Mouse (Mus musculus) gastrocnemius, postnatal 36 days (tissue): ENCODE measurements around the gene Cc2d1b. TPM values are rescaled to one million over a fixed set of nuclear protein-coding genes. Genes with fewer than 3 reads are reported as not detected.

Experiments used
- DNase-seq, 2 experiments: peaks; one replicate each; pipeline ENCODE4 v3.0.0; 2022
- intact Hi-C: fragments of 180-260 bp; cut with DNase I; formaldehyde crosslinking; loops from one replicate; pipeline ENCODE4 v1.15.1; 2025
- long read RNA-seq, 2 experiments: library from polyadenylated mRNA; stranded (forward); transcript quantifications; one replicate each; pipeline ENCODE4 v2.0.0; 2021
- total RNA-seq, 2 experiments: library from RNA; stranded (reverse); gene quantifications; 2 replicates each; pipeline ENCODE4 v1.2.3; 2021

The Cc2d1b gene
- total RNA-seq: 10 to 100 TPM; 17.6 to 18.2 TPM
- long read RNA-seq, experiment 1, transcript Cc2d1b-201 (25 exons, 3,303 nt): major isoform, 9 of 12 reads
- long read RNA-seq, experiment 1, partial matches to known transcripts: 2 of 12 reads
- long read RNA-seq, experiment 1, other reads (novel, unspliced or antisense): 1 of 12 reads
- long read RNA-seq, experiment 2, transcript Cc2d1b-201 (25 exons, 3,303 nt): major isoform, 6 of 13 reads
- long read RNA-seq, experiment 2, partial matches to known transcripts: 6 of 13 reads
- long read RNA-seq, experiment 2, other reads (novel, unspliced or antisense): 1 of 13 reads

DNA sequence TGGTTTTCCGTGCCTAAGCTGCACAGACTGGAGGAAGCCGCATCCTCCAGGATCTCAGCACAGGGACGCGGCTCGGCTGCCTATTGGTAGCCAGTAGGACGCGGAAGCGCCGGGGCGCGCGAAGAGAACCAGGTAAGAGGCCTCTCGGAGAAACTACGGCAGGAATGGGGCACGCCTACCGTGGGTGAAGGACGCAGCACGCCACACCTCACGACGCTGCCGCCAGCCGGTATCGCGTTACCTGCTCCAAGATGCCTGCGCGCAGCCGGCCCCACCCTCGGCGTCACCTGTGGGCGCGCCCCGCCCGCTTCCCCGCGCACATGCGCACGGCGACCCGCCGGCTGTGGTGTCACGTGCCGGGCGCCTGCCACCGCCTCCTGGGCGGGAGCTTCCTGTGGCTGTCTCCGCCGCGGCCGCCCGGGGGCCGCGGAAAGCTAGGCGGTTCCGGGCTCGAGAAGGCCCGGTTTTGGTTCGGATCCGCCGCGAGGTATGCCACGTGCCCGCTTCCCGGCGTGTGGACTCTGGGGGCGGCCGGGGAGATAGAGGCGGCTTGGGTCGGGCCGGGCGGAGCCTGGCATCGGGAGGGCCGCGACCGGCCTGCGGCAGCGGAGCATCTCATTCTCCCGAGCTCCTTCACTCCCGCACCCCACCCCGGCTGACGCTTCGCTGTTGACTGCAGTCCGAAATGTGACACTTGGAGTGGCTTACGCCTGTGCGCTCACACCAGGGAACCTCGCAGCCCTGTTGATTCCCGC, at the start of gene Cc2d1b:
Gene Cc2d1b (plus strand): TSS at position 354 of the 755 bp plus-strand sequence.
- peak; percentile 80 to 84 for DNase-seq
- intact Hi-C loops: no loop called here

DNA sequence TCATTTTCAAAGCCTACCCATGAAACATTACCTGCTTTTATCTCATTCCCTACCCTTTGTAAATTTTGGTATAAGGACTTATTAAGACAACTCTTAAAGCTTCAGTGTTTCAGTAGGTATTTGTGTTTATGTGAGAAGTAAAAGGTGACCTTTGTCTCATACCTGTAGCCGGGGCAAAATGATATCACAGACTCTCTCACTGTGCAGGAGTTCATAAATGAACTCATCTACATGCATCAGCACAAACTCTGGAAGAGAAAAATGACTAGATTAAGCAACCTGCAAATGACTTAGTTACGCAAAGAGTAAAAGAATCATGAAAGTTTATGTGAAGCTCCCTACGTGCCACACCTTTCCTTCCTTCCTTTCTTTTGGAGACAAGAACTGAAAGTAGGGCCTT, 47.1 kb upstream of the Cc2d1b start:
- DNase-seq: no peak
- intact Hi-C loops: no loop called here

DNA sequence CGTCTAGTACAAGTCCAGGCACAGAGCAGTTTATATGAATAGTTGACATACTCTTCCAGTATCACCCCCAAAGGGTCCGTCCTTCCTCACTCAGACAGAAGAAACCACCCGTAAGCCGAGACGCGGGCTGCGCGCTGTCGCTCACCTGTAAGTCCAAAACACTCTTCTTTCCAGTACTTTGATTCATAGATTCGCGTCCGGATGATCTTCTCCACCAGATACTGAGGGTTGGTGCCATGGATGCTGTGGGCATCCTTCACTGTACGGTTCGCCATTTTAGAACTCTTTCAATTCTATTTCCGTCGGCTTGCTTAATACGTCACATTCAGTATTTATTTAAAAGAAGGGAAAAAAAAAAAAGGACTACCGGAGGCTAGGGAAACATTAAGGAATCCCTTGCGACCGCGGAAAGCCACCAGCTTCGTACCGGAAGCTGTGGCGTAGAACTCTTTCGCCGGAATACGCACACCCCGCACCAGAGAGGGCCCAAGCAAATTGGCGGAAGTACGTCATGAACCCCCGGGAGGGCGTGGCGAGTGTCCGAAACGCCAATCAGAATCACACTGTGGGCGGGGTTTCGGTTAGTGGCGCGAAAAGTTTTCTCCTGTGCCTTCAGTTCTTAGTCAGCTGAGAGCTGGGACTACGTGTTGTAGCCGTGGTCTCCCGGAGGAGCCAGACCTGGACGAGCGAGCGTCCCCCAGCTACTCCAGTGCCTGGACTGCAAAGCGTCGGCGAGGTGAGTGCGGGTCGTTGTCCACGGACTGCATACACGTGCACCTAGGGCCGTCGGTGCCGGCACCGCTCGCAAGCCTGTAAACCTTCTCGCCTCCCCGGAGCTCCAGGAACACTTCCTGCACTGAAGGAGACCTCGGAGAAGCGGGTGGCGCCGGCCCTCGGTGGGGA, 40.6 kb upstream of the Cc2d1b start, which contains the start of the genes Prpf38a and Orc1:
Gene Prpf38a (minus strand): TSS at position 497 of the 903 bp plus-strand sequence.
Gene Orc1 (plus strand): TSS at position 584 of the 903 bp plus-strand sequence.
- intact Hi-C loops: no loop called here
- DNase-seq: peak; percentile 94 to 97

DNA sequence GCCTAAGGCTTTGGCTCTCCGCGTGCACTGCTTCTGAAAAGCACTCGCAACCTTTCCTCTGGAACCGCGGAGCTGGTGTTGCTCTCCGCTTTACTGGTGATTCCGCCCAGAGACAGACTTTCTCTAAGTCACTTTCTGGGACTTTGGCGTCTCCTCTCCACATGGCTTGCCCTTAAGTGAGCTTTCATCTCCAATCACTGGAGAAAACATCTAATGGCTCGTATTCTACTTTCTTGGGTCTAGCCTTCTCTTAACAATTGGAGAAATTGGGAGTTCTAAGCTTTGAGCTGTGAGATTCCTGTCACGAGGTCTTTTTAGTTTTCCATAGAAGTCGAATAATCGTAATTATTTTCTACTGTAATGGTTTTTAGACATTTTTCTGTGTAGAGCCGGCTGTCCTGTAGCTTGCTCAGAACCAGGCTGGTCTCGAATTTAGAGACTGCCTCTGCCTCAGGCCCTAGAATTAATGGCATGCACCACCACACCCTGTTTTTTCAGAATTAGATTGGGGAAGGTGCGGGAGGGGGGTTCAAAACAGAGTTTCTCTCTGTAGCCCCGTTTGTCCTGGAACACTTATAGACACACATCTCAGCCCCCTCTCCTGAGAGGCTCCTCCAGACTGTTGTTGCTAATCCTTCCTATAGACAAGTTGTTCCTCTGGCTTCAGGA, 39.9 kb upstream of the Cc2d1b start:
- intact Hi-C loops: no loop called here
- DNase-seq: no peak

DNA sequence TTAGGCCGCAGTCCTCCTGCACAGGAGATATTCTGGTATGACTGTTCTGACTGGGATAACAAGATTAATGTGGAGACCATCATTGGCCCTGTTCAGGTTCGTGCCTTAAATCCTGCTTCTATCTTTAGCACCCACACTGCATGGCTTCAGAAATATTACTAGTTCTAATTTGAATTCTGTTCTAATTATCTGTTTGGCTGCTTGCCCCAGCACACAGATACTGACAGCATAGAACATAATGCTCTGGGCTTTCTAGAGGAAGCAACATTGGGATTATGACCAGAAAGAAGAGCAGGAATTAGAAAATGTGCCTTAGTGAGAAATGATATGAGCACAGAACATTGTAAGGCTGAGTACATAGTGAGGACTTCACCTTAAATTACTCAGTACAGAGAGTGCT, 26.4 kb upstream of the Cc2d1b start:
- DNase-seq: no peak
- intact Hi-C loops: no loop called here

DNA sequence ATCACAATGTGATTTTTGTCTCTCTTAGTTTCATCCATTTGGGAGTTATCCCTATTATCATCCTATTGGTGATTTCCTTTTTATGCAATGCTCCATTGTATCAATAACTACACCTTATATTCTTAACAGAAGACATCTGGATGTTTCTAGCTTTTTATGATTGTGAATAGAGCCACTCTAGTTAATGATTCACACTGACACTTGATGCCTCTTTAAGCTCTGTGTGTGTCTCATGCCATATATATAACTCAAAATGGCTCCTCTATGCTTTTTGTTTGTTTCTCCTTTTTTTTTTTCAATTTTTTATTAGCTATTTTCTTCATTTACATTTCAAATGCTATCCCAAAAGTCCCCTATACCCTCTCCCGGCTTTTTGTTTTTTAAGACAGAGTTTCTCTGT, 24.0 kb upstream of the Cc2d1b start:
- no peak for DNase-seq
- intact Hi-C loops: no loop called here

DNA sequence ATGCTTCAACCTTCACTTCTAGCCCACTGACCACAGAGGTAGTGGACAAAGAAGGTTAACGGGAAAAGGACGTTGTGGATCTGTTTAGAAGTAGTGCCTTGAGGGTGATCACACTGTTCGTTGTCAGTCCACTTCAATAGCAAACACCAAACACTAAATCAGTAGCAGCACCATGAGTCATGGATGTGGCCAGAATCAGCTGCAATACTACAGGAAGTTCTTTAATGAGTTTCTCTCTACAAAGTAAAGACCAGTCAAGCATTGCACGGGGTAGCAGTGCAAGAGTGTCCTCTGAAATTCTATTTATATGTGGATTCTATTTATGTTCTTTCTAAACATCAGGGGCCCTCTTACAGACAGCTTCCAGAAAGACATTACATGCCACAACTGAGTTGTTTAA, 21.4 kb upstream of the Cc2d1b start:
- no peak for DNase-seq
- intact Hi-C loops: no loop called here

DNA sequence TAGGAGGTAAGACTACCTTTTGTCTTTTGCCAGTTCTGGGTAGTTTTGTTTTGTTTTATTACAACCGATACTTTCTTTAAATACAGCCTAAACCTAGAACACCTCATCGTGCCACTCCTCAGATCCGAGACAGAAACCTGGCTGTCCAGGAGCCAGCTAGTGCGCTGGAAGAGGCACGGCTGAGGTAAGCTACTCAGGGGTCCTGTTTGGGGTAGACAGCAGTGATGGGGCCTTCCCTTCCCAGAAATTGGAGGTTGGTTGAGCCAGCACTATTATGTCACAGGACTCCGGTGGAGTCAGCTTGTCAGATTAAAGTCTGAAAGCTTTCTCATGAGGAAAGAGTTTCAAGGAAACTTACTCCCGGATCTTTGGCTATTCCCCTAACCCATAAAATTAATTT, 17.9 kb upstream of the Cc2d1b start:
- intact Hi-C loops: no loop called here
- DNase-seq: no peak

DNA sequence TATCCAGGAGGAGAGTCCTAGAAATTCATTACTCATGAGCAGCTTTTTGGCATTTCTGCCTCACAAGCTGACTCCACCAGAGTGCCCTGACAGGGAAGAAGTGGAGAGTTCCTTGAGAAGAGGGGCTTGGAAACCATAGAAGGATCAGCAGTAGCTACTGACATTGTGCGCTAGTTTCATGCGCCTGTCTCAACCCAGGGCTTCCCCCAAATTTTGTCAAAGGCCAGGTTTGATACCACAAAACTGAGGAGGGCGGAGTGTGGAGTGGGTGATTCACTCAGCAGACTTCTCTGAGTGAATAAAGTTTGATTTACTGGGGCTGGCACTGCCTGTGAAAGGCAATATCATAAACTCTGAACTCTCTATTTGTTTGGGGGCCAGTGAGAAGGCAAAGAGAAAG, 11.1 kb upstream of the Cc2d1b start:
- intact Hi-C loops: no loop called here
- no peak for DNase-seq

DNA sequence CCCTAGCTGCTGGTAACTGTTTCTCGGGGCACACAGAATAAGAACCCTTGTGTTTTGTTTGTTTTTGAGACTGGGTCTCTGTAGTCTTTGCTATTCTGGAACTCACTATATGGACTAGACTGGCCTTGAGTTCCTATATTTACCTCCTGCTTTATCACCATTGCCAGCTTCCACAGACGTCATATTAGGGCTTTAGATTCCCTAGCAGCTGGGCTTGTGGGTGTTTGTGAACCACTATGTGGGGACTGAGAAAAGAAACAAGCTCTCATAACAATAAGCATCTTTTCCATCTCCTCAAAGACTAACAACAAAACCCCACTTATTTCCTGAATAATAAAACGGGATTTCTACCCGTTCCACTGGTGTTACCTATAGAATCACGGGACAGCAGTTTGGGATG, 8.8 kb upstream of the Cc2d1b start:
- no peak for DNase-seq
- intact Hi-C loops: no loop called here

DNA sequence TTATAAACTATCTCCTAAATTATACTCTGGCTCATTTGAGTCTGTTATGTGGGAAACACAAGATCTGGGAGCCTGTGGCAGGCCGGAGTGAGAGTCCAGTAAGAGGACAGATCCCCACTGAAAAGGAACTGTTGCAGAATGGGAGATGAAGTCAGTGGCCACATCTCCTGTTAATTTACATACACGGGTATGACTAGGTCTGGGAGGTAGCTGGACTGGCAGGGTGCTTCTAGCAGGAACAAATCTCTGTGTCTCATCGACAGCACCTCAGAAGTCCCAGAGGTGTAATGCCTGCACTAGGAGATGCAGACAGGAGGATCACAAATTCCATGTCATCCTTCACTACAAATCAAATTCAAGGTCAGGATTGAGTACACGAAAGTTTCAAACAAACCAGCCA, 1.2 kb upstream of the Cc2d1b start:
- intact Hi-C loops: no loop called here
- no peak for DNase-seq

DNA sequence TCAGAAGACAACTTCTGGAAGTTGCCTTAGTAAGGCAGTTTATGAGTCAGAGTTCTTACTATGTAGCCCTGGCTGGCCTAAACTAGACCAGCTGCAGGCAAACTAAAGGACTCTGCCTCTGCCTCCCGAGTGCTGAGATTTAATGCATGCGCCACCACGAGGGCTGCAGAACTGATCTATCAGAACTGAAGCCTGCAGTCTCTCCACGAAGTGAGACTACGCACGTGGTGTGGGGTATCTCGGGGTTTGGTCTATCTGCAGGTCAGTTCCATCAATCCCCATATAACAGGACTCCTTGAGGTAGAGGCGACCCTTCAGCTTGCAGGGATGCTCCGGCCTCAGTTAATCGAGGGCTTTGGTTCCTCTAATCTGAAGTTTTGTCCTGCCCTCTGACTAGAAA, 575 bp upstream of the Cc2d1b start:
- intact Hi-C loops: no loop called here

DNA sequence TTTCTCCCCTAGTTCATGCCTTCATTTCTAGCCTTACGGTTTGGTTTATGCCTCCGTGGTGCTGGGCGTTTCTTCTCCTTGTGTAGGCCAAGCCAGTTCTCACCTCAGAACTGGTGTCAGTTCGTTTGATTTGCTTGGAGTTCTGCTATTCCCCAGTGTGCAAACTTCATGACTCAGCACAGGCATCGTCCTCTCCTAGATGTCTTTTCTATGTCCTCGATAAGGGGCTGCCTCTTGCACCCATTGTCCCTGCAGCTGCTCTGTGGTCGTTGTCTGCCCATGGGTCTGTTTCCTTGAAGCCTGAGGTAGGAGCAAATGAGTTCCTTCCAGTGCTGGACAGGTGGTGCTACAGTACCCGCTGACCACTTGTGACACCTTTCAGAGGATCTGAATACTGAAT, 796 bp downstream of the Cc2d1b start:
- intact Hi-C loops: no loop called here
- no peak for DNase-seq

More for the DNA sequence above, 575 bp upstream of the Cc2d1b start:
- no peak for DNase-seq

DNA sequence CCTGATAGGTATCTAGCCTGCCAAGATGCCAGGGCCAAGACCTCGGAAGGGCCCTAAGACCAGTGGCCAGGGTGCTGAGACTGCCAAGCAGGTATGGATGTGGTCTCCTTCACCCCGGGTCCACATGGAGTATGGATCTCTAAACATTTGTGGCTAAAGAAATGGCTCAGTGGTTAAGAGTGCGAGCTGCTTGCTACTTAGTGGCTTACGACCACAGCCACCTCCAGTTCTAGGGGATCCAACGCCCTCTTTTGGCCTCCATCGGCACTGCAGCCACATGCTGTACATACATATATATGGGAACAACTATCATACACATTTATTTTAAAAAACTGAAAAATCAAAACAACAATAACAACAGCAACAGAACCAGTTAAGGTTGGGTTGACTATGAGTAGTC, 1.8 kb downstream of the Cc2d1b start:
- no peak for DNase-seq
- intact Hi-C loops: no loop called here

DNA sequence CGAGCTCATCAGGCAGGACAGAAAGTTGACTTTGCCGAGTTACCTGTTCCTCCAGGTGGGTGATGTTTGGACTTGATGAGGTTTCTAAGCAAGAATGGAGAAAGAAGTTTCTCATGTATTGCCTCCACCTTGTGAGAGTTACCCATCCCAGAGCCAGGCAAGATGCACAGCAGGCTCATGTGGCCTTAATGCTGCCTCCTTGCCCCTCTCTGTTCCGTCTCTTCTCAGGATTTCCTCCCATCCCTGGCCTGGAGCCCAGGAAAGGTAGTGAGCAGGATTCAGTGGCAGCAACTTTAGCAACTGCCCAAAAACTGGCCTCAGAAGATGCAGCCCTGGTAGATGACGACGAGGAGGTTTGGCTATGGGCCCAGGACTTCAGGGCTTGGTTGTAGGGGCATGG, 7.3 kb downstream of the Cc2d1b start:
- intact Hi-C loops: no loop called here
- DNase-seq: no peak

DNA sequence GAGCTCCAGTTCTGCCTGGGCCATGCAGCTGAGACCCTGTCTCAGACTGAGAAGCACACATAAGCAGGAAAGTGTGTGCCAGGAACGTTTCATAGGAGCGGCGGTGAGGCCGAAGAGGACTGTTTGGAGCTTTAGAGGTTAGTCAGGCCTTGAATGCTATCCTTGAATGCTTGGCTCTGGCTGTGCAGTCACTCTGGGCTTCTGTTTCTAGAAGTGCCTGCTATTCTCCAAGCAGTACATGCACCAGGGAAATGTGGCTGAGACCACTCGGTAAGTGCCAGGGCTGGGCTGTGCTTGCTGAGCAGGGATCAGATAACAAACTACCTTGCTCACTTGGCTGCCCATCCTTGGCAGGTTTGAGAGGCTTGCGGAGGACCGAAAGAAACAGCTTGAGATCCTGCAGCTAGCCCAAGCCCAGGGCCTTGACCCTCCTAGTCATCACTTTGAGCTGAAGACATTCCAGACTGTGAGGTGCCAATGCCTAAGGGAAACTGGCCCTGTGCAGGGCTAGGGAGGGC, 9.7 kb downstream of the Cc2d1b start:
- no peak for DNase-seq
- intact Hi-C loops: no loop called here

DNA sequence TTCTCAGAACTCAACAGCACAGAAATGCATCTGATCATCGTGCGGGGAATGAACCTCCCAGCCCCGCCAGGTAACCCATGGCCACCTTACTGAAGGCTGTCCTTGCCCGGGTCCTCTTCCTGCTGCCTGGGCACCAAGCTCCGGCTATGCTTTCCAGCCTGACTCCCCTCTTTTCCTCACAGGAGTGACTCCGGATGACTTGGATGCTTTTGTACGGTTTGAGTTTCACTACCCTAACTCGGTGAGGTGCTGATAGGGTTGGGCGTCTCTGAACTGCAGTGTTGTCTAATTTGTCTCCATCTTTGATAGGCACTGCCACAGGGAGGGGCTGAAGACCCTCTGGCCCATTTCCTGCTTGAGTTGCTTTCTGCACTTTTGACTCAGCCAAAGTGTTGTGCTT, 10.4 kb downstream of the Cc2d1b start:
- intact Hi-C loops: no loop called here

DNA sequence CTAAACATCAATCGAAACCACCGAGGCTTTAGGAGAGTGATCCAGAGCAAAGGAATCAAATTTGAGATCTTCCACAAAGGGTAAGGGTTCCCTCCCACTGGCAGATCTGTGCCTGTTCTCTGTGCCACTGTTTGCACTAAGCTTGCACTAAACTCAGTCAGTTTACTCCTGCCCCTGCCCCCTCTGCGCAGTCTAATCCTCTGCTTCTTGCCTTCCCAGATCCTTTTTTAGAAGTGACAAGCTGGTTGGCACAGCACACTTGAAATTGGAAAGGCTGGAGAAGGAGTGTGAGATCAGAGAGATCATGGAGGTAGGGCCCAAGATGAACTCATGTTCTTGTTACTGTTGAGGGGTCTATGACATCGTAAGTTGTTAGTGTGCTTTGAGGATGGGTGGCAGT, 11.9 kb downstream of the Cc2d1b start:
- intact Hi-C loops: no loop called here
- DNase-seq: no peak

More for the DNA sequence above, 10.4 kb downstream of the Cc2d1b start:
- no peak for DNase-seq

DNA sequence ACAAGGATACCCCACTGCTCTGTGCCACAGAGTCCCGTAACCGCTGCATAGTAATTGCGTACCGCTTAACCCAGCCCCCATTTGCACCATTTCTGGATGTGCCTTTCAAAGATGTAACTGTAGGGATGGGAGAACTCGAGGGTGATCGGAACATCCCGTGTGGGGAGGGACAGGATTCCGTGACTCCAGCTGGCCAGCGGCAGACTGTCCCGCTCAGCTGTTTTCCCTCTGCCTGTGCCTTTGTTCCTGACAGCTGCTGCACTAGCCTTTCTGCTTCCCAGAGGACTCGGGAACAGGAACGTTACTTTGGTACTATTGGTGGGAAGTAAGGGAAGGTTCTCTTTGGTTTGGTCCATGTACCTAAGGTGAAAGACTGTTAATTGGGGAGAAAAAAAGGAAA, 14.0 kb downstream of the Cc2d1b start:
- DNase-seq: no peak
- intact Hi-C loops: no loop called here

DNA sequence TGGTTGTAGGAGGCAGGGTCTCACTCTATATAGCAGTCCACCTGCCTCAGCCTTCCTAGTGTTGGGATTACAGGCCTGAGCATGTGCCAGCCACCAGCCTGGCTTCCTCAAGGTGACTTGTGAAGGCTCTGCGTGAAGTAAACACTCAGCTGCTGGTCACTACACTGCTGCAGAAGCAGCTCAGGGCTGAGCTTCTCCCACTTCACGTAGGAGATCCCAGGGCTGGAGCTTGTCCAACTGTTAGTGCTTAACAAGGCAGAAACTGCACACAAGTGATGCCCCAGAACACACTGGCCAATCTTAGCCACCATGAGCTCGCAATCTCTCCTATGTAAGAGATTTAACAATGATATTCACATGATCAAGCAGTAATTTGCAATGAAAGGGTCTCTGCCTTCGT, 15.0 kb downstream of the Cc2d1b start:
- intact Hi-C loops: no loop called here
- no peak for DNase-seq
